Mouse (Mus musculus) forebrain, embryonic 15.5 days (tissue): ENCODE data around the gene Iqschfp. TPM values are rescaled to one million over a fixed set of nuclear protein-coding genes. Genes with fewer than 3 reads are reported as not detected.

ENCODE experiments used
- ATAC-seq: fragments of 200-750 bp; cut with Nextera tagmentation; replicated peaks from 2 replicates; pipeline ENCODE4 v1.8.0; 2017; ENCODE audit warnings: mild to moderate bottlenecking, moderate TSS enrichment, moderate library complexity
- H3K27ac ChIP-seq: fragments of 300-500 bp; sonication (generic); replicated peaks from 2 replicates; pipeline ENCODE4 v1.5.1; 2015; ENCODE audit warnings: mild to moderate bottlenecking, inconsistent platforms
- H3K27me3 ChIP-seq: fragments of 300-500 bp; sonication (generic); 2 replicates; pipeline ENCODE4 v1.6.1; 2015; ENCODE audit warnings: inconsistent platforms
- H3K36me3 ChIP-seq: fragments of 300-500 bp; sonication (generic); 2 replicates; pipeline ENCODE4 v1.6.1; 2015; ENCODE audit warnings: mild to moderate bottlenecking, inconsistent platforms
- H3K4me1 ChIP-seq: fragments of 300-500 bp; sonication (generic); 2 replicates; pipeline ENCODE4 v1.6.1; 2015; ENCODE audit warnings: inconsistent platforms
- H3K4me2 ChIP-seq: fragments of 300-500 bp; sonication (generic); replicated peaks from 2 replicates; pipeline ENCODE4 v1.6.1; 2015; ENCODE audit warnings: mild to moderate bottlenecking, inconsistent platforms
- H3K4me3 ChIP-seq: fragments of 300-500 bp; sonication (generic); 2 replicates; pipeline ENCODE4 v1.5.1; 2015; ENCODE audit warnings: mild to moderate bottlenecking, inconsistent platforms
- H3K9ac ChIP-seq: fragments of 300-500 bp; sonication (generic); replicated peaks from 2 replicates; pipeline ENCODE4 v1.6.1; 2015; ENCODE audit warnings: mild to moderate bottlenecking, inconsistent platforms
- H3K9me3 ChIP-seq: fragments of 300-500 bp; sonication (generic); 2 replicates; pipeline ENCODE4 v1.6.1; 2016; ENCODE audit warnings: inconsistent platforms
- WGBS: fragments of 180-500 bp; shearing (Covaris S2); methylation state at CpG from one replicate; pipeline ENCODE4 v1.1.7; 2015; ENCODE audit warnings: mixed read lengths; 5-methylcytosine and 5-hydroxymethylcytosine counted together
- polyA plus RNA-seq: library from polyadenylated mRNA; unstranded; fragments of >200 nt; fragmentation: Nextera tagmentation; extraction: Ambion mirVana; gene quantifications from 2 replicates; pipeline ENCODE4 v1.2.1, GENCODE M21; 2015

The Iqschfp gene
- polyA plus RNA-seq, 1 experiment from 2014 or later, result 3.3 TPM

DNA sequence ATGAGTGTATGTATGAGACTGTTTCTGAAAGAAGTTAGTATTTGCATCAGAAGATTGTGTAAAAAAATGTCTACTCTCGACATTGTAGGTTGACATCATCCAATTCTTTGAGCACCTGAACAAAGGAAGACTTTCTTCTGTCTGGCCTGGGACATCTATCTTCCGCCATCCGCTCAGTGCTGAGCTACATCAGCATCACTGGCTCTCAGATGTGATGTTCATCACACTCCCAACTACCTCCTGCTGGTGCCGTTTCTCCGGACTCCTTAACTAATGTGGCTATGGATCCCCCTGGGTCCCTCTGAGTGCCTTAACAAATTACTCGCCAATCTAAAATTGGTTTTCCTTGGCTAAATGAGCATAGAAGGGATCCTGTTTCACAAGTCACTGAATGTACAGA is 772.3 kb downstream of the Iqschfp start:
- no peak overlapping the region for H3K27ac ChIP-seq
- H3K4me2 ChIP-seq, result no peak overlapping the region
- WGBS, result 67% methylated on average over 6 of the region's 6 CpGs
- H3K36me3 ChIP-seq, result no peaks in the 10 kb centered on the region
- no peak overlapping the region for H3K9ac ChIP-seq
- H3K27me3 ChIP-seq, result no peaks in the 10 kb centered on the region
- no peak overlapping the region for H3K4me3 ChIP-seq
- ATAC-seq, result no peak
- H3K9me3 ChIP-seq, result no peaks in the 10 kb centered on the region
- H3K4me1 ChIP-seq, result 0 out of 2 replicates have a peak, but pooled peaks cover 5% of the 10 kb centered on the region

- Histone ChIP-seq H3K4me2 (no peak overlapping the region), H3K27ac (no peak overlapping the region), H3K9me3 (no peaks in the 10 kb centered on the region), H3K36me3 (no peaks in the 10 kb centered on the region), H3K27me3 (no peaks in the 10 kb centered on the region), H3K4me3 (no peak overlapping the region), H3K4me1 (0 out of 2 replicates have a peak, but pooled peaks cover 5% of the 10 kb centered on the region), H3K9ac (no peak overlapping the region)
- no peak for ATAC-seq
- WGBS, result 87% methylated on average over 7 of the region's 7 CpGs
These were observed 774.3 kb downstream of the Iqschfp start for GRCm38 (mm10) chr3:68666377-68666776.

DNA sequence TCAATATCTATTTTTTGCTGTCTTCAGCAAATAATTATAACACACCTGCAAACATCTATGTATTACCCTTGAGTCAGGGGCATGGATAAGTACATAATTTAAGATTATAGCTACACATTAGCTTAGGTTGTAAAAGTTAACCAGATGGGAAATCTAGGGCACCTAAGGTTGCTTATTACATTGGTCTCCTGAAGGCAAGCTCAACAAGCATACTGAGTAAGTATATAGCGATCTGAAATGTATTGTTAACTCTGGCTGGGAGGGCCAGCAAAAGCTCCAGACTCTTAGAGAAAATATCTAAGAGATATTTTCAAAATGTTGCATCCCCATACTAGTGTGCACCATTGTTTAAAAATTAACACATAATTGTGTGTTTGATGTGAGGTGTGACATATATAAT is 775.8 kb downstream of the Iqschfp start:
- WGBS, result 88% methylated on average over 1 of the region's 1 CpGs
- 0 out of 2 replicates have a peak, but pooled peaks cover 5% of the 10 kb centered on the region for H3K4me1 ChIP-seq

GRCm38 (mm10) chr3:68669418-68669974 is 777.5 kb downstream of the Iqschfp start:
- no peak overlapping the region for H3K27ac ChIP-seq
- no peaks in the 10 kb centered on the region for H3K36me3 ChIP-seq
- ATAC-seq, result no peak
- H3K4me3 ChIP-seq, result no peak overlapping the region
- no peaks in the 10 kb centered on the region for H3K27me3 ChIP-seq
- H3K9ac ChIP-seq, result no peak overlapping the region
- no peak overlapping the region for H3K4me2 ChIP-seq
- no peaks in the 10 kb centered on the region for H3K9me3 ChIP-seq
- 80% methylated on average over 5 of the region's 5 CpGs for WGBS
- 0 out of 2 replicates have a peak, but pooled peaks cover 3% of the 10 kb centered on the region for H3K4me1 ChIP-seq

More for the DNA sequence above, 775.8 kb downstream of the Iqschfp start:
- ATAC-seq, result no peak
- H3K36me3 ChIP-seq, result no peaks in the 10 kb centered on the region
- no peak overlapping the region for H3K4me3 ChIP-seq
- H3K9ac ChIP-seq, result no peak overlapping the region
- no peaks in the 10 kb centered on the region for H3K9me3 ChIP-seq
- H3K27ac ChIP-seq, result no peak overlapping the region
- no peaks in the 10 kb centered on the region for H3K27me3 ChIP-seq
- no peak overlapping the region for H3K4me2 ChIP-seq

DNA sequence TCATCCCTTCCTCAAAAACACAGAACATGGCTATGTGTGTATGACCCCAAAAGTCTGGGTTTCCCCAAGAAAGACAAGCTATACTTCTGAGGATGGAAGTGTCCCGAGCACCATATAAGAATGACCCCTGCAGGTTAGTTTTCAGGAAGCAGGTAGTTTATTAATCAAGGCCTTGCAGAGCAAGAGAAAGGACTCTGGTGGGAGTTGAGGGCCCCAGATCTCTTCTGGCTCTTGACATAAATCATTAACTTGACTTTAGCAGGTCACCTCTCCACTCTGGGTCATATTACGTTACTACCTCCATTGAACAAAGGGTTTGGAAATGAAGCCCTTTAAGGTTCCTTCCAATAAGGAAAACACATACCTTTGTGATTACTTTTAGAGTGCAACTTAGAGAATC is 782.7 kb downstream of the Iqschfp start:
- no peak for ATAC-seq
- Histone ChIP-seq H3K36me3 (no peaks in the 10 kb centered on the region), H3K4me2 (no peak overlapping the region), H3K27me3 (no peaks in the 10 kb centered on the region), H3K27ac (no peak overlapping the region), H3K9ac (no peak overlapping the region), H3K4me1 (no peaks in the 10 kb centered on the region), H3K4me3 (no peak overlapping the region), H3K9me3 (no peaks in the 10 kb centered on the region)
- WGBS, result 87% methylated on average over 2 of the region's 2 CpGs

GRCm38 (mm10) chr3:68675216-68675835 is 783.3 kb downstream of the Iqschfp start:
- ATAC-seq, result no peak
- Histone ChIP-seq H3K36me3 (no peaks in the 10 kb centered on the region), H3K27me3 (no peaks in the 10 kb centered on the region), H3K27ac (no peak overlapping the region), H3K4me2 (no peak overlapping the region), H3K9me3 (no peaks in the 10 kb centered on the region), H3K9ac (no peak overlapping the region), H3K4me3 (no peak overlapping the region), H3K4me1 (no peaks in the 10 kb centered on the region)
- 87% methylated on average over 12 of the region's 12 CpGs for WGBS

Other genes starting within 250 kb of the Iqschfp start
- gene Iqcj, start within 50 bp of the Iqschfp start, polyA plus RNA-seq, result 0.65 and 0.93 TPM in 2 replicates
- 181 TPM in 2 replicates for gene Schip1, start 172.6 kb downstream of the Iqschfp start, polyA plus RNA-seq